Mouse (Mus musculus) heart, adult 9 months (tissue): ENCODE results near the gene Kif3a.

Experiments used
- DNase-seq, 2 experiments: peaks; one replicate each; pipeline ENCODE4 v3.0.0; 2022; ENCODE audit warnings: low spot score in 2 of 2

Kif3a gene

DNA sequence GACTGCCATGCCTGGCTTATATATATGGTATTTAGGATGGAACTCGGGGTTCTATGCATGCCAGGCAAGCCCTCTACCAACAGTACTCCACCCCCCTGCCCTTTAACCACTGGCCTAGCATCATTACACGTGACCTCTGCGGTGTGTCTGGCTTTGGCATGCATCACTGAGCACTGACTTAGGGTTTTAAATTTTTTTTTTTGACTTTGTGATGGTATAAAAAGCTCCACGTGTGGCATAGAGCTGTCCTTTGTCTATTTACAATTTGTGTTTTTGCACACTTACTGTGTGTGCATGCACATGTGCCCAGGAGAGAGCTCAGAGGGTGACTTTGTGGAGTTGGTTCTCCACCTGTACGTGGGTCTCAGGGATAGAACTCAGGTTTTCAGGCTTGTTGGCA is 76.8 kb downstream of the Kif3a start:
- no peak for DNase-seq

DNA sequence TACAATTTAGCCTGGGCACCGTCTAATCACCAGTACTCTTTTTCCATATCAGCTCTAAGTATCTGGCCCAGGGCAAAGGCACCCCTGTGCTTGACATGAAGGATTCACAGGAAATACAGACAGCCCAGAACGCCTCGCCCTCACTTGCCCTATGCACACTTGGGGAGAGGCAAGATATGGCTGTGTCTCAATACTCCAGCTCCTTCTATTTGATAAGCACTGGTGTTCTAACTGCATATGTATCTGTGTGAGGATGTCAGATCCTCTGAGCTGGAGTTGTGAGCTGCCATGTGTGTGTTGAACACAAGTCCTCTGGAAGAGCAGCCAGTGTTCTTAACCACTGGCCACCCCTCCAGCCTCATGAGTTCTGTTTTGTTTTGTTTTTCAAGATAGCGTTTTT is 84.3 kb downstream of the Kif3a start:
- DNase-seq, result no peak
